Mouse (Mus musculus): ENCODE data around the gene Dyrk1a. TPM values are rescaled to one million over a fixed set of nuclear protein-coding genes. Genes with fewer than 3 reads are reported as not detected.

The Dyrk1a gene
- polyA plus RNA-seq, 1 experiment from 2014 or later, result 8.3 TPM

GRCm38 (mm10) chr16:94575757-94576156, 5.9 kb downstream of the Dyrk1a start:
- Histone ChIP-seq H3K4me1 (peaks cover 52% of the 10 kb centered on the region), H3K36me3 (no peaks in the 10 kb centered on the region), H3K27ac (0 out of 2 replicates have a peak overlapping the region, but pooled peaks have one; percentile 6), H3K9ac (no peak overlapping the region), H3K27me3 (no peaks in the 10 kb centered on the region), H3K4me3 (no peak overlapping the region), H3K4me2 (no peak overlapping the region), H3K9me3 (no peaks in the 10 kb centered on the region)
- no peak for ATAC-seq (ENCODE audit: insufficient number of reproducible peaks, low FRiP score, low TSS enrichment, low read depth)
- 63% methylated on average over 5 of the region's 5 CpGs for WGBS

- H3K4me3 ChIP-seq, result no peak overlapping the region
- no peaks in the 10 kb centered on the region for H3K36me3 ChIP-seq
- H3K9me3 ChIP-seq, result no peaks in the 10 kb centered on the region
- no peak overlapping the region for H3K9ac ChIP-seq
- no peak overlapping the region for H3K4me2 ChIP-seq
- H3K27me3 ChIP-seq, result no peaks in the 10 kb centered on the region
- 97% methylated on average over 4 of the region's 4 CpGs for WGBS
- H3K27ac ChIP-seq, result no peak overlapping the region
- ATAC-seq (ENCODE audit: insufficient number of reproducible peaks, low FRiP score, low TSS enrichment, low read depth), result no peak
- peaks cover 52% of the 10 kb centered on the region for H3K4me1 ChIP-seq
Observed at GRCm38 (mm10) chr16:94579348-94579747, 9.5 kb downstream of the Dyrk1a start.

DNA sequence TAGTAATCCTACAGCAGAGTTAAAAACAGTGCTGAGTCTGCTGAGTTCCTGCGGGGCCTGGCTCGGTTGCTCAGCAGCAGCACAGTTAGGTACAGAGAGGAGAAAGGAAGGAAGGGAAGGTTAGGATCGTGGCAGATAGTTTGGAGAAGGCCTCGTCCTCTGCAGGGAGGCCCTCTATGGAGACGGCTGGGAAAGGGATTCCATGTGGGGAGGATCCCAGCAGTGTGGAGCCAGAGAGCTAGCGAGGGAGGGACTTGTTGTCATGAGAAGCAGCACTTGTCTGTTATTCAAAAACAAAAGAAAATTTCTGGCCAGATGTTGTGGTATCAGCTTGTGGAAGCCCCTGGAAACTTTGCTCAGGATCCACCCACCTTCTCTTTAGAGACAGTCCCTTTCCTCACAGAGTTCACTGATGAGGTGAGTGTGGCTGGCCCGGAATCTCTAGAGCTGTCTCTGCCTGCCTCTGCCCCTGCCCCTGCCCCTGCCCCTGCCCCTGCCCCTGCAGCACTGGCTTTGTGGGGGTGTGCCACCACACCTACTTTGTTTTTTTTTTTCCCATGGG, 11.1 kb downstream of the Dyrk1a start:
- ATAC-seq (ENCODE audit: insufficient number of reproducible peaks, low FRiP score, low TSS enrichment, low read depth), result no peak
- Histone ChIP-seq H3K27ac (peak overlapping the region; percentile 43), H3K36me3 (no peaks in the 10 kb centered on the region), H3K27me3 (no peaks in the 10 kb centered on the region), H3K4me2 (no peak overlapping the region), H3K9ac (no peak overlapping the region), H3K4me3 (no peak overlapping the region), H3K4me1 (peaks cover 50% of the 10 kb centered on the region), H3K9me3 (no peaks in the 10 kb centered on the region)
- 33% methylated on average over 7 of the region's 7 CpGs for WGBS

DNA sequence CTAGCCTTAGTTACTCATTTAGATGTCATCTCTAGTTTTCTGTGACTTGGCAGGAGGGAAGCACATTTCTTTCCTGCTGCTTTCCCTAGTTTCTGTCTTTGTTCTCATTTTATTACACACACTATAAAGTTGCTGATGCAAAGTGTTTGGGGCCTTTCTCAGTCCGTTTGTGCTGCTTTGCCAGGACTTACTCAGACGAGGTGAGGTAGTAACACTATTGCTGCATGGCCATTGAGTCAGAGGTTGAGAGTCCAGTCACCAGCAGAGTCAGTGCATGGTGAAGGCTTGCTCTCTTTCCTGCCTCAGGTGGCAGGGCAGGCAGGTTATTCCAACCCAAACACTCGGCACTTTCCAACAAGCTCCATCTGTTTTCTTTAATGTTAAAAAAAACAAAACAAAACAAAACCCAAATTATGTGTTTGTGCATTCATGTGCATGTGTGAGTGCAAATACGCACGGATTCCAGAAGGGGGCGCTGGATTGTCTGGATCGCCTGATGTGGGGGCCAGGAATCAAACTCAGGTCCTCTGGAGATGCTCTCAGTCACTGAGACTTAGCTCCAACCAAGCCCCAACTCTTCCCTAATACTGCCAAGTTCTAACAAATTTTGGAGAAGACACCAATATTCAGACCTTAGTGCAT, 16.7 kb downstream of the Dyrk1a start:
- Histone ChIP-seq H3K4me2 (no peak overlapping the region), H3K36me3 (no peaks in the 10 kb centered on the region), H3K9ac (no peak overlapping the region), H3K27me3 (no peaks in the 10 kb centered on the region), H3K4me1 (peaks cover 61% of the 10 kb centered on the region), H3K27ac (no peak overlapping the region), H3K4me3 (no peak overlapping the region), H3K9me3 (no peaks in the 10 kb centered on the region)
- WGBS, result 53% methylated on average over 7 of the region's 7 CpGs
- no peak for ATAC-seq (ENCODE audit: insufficient number of reproducible peaks, low FRiP score, low TSS enrichment, low read depth)

- no peak for ATAC-seq (ENCODE audit: insufficient number of reproducible peaks, low FRiP score, low TSS enrichment, low read depth)
- Histone ChIP-seq H3K4me3 (no peak overlapping the region), H3K9ac (no peak overlapping the region), H3K27ac (no peak overlapping the region), H3K36me3 (no peaks in the 10 kb centered on the region), H3K9me3 (no peaks in the 10 kb centered on the region), H3K27me3 (no peaks in the 10 kb centered on the region), H3K4me2 (no peak overlapping the region), H3K4me1 (peaks cover 60% of the 10 kb centered on the region)
- WGBS, result 62% methylated on average over 4 of the region's 4 CpGs
Observed at GRCm38 (mm10) chr16:94587461-94587860, 17.7 kb downstream of the Dyrk1a start.

DNA sequence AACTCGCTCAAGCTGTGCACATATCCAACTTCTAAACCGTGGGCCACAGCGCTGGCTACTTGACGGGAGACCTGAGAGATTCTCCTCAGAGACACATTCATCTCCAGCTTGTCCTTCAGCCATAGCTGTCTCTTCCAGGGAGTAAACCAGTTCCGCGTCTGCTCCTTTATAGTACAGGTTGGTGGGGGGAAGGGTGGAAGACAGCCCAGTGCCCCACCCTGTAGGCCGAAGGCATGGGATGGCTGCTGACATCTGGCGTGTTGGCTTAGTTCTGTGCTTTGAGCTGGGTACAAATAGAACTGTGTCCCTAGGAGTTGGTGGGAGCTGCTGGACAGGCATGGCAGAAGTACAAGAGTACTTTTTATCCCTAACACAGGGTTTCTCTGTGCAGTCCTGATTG, 18.4 kb downstream of the Dyrk1a start:
- peak overlapping the region; percentile 27; the same call in 1 of the 2 replicates for H3K27ac ChIP-seq
- peaks cover 60% of the 10 kb centered on the region for H3K4me1 ChIP-seq
- H3K36me3 ChIP-seq, result no peaks in the 10 kb centered on the region
- no peaks in the 10 kb centered on the region for H3K9me3 ChIP-seq
- 31% methylated on average over 8 of the region's 8 CpGs for WGBS
- no peak; the same call in 1 of the 2 replicates for ATAC-seq (ENCODE audit: insufficient number of reproducible peaks, low FRiP score, low TSS enrichment, low read depth)
- no peak overlapping the region for H3K4me3 ChIP-seq
- H3K27me3 ChIP-seq, result no peaks in the 10 kb centered on the region
- H3K9ac ChIP-seq, result 0 out of 2 replicates have a peak overlapping the region, but pooled peaks have one; percentile 14
- no peak overlapping the region for H3K4me2 ChIP-seq

DNA sequence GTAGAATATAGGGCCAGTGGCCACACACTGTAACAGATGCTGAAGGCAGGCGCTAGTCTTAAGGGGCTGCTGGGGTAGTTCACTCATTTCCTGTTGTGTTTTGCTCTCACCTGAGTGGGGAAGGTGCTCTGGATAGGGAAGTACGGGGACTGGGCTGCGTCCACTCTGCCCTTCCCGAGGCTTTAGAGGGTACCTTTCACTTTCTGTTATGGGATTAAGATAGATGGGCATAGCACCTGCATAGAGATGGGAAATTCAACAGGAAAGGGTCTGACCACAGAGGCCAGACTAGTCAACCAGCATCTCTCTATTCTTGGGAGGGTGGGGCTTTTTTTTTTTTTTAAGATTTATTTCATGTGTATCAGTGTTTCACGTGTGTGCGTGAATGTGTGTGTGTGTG, 19.2 kb downstream of the Dyrk1a start:
- H3K27ac ChIP-seq, result no peak overlapping the region
- WGBS, result 73% methylated on average over 6 of the region's 6 CpGs

GRCm38 (mm10) chr16:94589648-94590047, 19.8 kb downstream of the Dyrk1a start:
- ATAC-seq (ENCODE audit: insufficient number of reproducible peaks, low FRiP score, low TSS enrichment, low read depth), result no peak
- H3K27me3 ChIP-seq, result no peaks in the 10 kb centered on the region
- H3K4me1 ChIP-seq, result peaks cover 53% of the 10 kb centered on the region
- no peak overlapping the region for H3K9ac ChIP-seq
- no peak overlapping the region for H3K4me2 ChIP-seq
- WGBS, result 74% methylated on average over 1 of the region's 1 CpGs
- H3K4me3 ChIP-seq, result no peak overlapping the region
- no peaks in the 10 kb centered on the region for H3K36me3 ChIP-seq
- H3K9me3 ChIP-seq, result no peaks in the 10 kb centered on the region
- H3K27ac ChIP-seq, result no peak overlapping the region

More for the DNA sequence above, 19.2 kb downstream of the Dyrk1a start:
- no peaks in the 10 kb centered on the region for H3K9me3 ChIP-seq
- no peak overlapping the region for H3K4me2 ChIP-seq
- H3K4me1 ChIP-seq, result peaks cover 57% of the 10 kb centered on the region
- no peak for ATAC-seq (ENCODE audit: insufficient number of reproducible peaks, low FRiP score, low TSS enrichment, low read depth)
- H3K4me3 ChIP-seq, result no peak overlapping the region
- H3K9ac ChIP-seq, result no peak overlapping the region
- H3K27me3 ChIP-seq, result no peaks in the 10 kb centered on the region
- H3K36me3 ChIP-seq, result no peaks in the 10 kb centered on the region

DNA sequence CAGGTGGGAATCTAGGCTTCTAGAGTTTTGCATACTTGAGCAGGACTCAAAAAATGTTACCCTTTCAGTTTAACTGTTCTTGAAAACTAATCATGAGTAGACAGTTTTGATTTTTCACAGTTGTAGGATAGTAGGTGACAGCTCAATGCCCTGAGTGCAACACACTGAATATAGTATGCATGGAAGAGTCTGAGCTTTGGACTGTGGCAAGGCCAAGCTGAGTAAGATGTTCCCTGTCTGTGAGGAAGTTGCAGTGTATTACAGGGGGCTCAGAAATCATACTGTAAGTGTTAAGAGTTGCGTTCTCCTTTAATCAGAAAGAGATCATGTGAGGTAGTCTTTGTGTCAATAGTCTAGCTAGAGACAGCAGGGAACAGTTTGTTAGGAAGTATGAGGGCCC, 20.4 kb downstream of the Dyrk1a start:
- Histone ChIP-seq H3K9ac (no peak overlapping the region), H3K4me1 (peaks cover 53% of the 10 kb centered on the region), H3K4me3 (no peak overlapping the region), H3K4me2 (no peak overlapping the region), H3K27me3 (no peaks in the 10 kb centered on the region), H3K9me3 (no peaks in the 10 kb centered on the region), H3K27ac (no peak overlapping the region), H3K36me3 (no peaks in the 10 kb centered on the region)
- 85% methylated on average over 1 of the region's 1 CpGs for WGBS
- no peak for ATAC-seq (ENCODE audit: insufficient number of reproducible peaks, low FRiP score, low TSS enrichment, low read depth)

GRCm38 (mm10) chr16:94590977-94591376, 21.2 kb downstream of the Dyrk1a start:
- no peaks in the 10 kb centered on the region for H3K36me3 ChIP-seq
- no peak overlapping the region for H3K9ac ChIP-seq
- no peaks in the 10 kb centered on the region for H3K9me3 ChIP-seq
- no peak overlapping the region for H3K27ac ChIP-seq
- peaks cover 51% of the 10 kb centered on the region for H3K4me1 ChIP-seq
- H3K27me3 ChIP-seq, result no peaks in the 10 kb centered on the region
- no peak for ATAC-seq (ENCODE audit: insufficient number of reproducible peaks, low FRiP score, low TSS enrichment, low read depth)
- no peak overlapping the region for H3K4me2 ChIP-seq
- H3K4me3 ChIP-seq, result no peak overlapping the region
- 75% methylated on average over 8 of the region's 8 CpGs for WGBS

GRCm38 (mm10) chr16:94591536-94591935, 21.7 kb downstream of the Dyrk1a start:
- ATAC-seq (ENCODE audit: insufficient number of reproducible peaks, low FRiP score, low TSS enrichment, low read depth), result no peak
- Histone ChIP-seq H3K4me1 (peaks cover 48% of the 10 kb centered on the region), H3K9ac (no peak overlapping the region), H3K27me3 (no peaks in the 10 kb centered on the region), H3K27ac (no peak overlapping the region), H3K4me3 (no peak overlapping the region), H3K9me3 (no peaks in the 10 kb centered on the region), H3K4me2 (no peak overlapping the region), H3K36me3 (no peaks in the 10 kb centered on the region)
- WGBS, result 62% methylated on average over 3 of the region's 3 CpGs

DNA sequence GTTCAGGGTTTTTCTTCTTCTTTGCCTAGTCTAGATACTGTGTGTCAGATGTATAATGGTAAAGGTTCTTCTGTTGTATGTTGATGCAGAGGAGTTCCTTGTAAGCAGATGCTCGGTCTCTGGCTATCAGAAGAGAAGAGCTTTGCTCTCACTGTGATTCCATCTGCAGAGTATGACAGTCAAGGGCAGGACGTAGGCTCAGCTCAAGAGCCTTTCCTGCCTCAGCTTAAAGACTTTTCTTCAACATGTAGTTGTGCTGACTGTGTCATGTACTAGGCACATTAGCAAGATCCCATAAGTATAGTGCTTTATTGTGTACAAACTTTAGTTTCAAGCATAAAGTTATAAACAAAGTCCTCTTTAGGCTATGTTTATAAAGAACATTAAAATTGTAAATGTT, 26.8 kb downstream of the Dyrk1a start:
- no peak overlapping the region for H3K27ac ChIP-seq
- no peak overlapping the region for H3K9ac ChIP-seq
- ATAC-seq (ENCODE audit: insufficient number of reproducible peaks, low FRiP score, low TSS enrichment, low read depth), result no peak
- H3K27me3 ChIP-seq, result no peaks in the 10 kb centered on the region
- H3K9me3 ChIP-seq, result no peaks in the 10 kb centered on the region
- no peaks in the 10 kb centered on the region for H3K36me3 ChIP-seq
- no peak overlapping the region for H3K4me2 ChIP-seq
- no peak overlapping the region for H3K4me3 ChIP-seq
- WGBS, result 80% methylated on average over 2 of the region's 2 CpGs
- H3K4me1 ChIP-seq, result peaks cover 27% of the 10 kb centered on the region

Data from limb, embryonic 15.5 days (tissue).